Mouse (Mus musculus) heart, embryonic 14.5 days (tissue): Measurements from ENCODE around the gene Akap1. TPM values are rescaled to one million over a fixed set of nuclear protein-coding genes. Genes with fewer than 3 reads are reported as not detected.

Source experiments
- ATAC-seq: fragments of 200-750 bp; cut with Nextera tagmentation; 2 replicates; pipeline ENCODE4 v1.8.0; 2017; ENCODE audit warnings: low read depth, moderate TSS enrichment; ENCODE audit not compliant: insufficient number of reproducible peaks, insufficient read depth, low FRiP score
- H3K27ac ChIP-seq, 2 experiments: fragments of 200-500 bp in 1 of 2; fragments of 300-500 bp in 1 of 2; sonication (generic) in 1 of 2; replicated peaks in 1 of 2; 2 replicates each; pipeline ENCODE4 v1.5.1; 2012 to 2014; ENCODE audit warnings: low read depth in 2 of 2, low read length in 2 of 2, control low read depth in 1 of 2, mild to moderate bottlenecking in 1 of 2, mixed read lengths in 1 of 2; ENCODE audit not compliant: control insufficient read depth in 1 of 2, insufficient read depth in 1 of 2
- H3K27me3 ChIP-seq: fragments of 300-500 bp; sonication (generic); 2 replicates; pipeline ENCODE4 v1.6.1; 2014; ENCODE audit warnings: mild to moderate bottlenecking, low read length, control low read depth; ENCODE audit not compliant: control insufficient read depth, insufficient read depth
- H3K36me3 ChIP-seq: fragments of 300-500 bp; sonication (generic); 2 replicates; pipeline ENCODE4 v1.6.1; 2014; ENCODE audit warnings: mild to moderate bottlenecking, control low read depth, low read length, mixed read lengths; ENCODE audit not compliant: control insufficient read depth, insufficient read depth
- H3K4me1 ChIP-seq, 2 experiments: fragments of 200-500 bp in 1 of 2; fragments of 300-500 bp in 1 of 2; sonication (generic) in 1 of 2; 2 replicates each; pipeline ENCODE4 v1.6.1; 2012 to 2014; ENCODE audit warnings: low read length in 2 of 2, control low read depth in 1 of 2, mixed read lengths in 1 of 2; ENCODE audit not compliant: control insufficient read depth in 2 of 2, insufficient read depth in 2 of 2
- H3K4me2 ChIP-seq: fragments of 300-500 bp; sonication (generic); 2 replicates; pipeline ENCODE4 v1.6.1; 2014; ENCODE audit warnings: mild to moderate bottlenecking, low read length
- H3K4me3 ChIP-seq, 2 experiments: fragments of 200-500 bp in 1 of 2; fragments of 300-500 bp in 1 of 2; sonication (generic) in 1 of 2; 2 replicates each; pipeline ENCODE4 v1.5.1; 2012 to 2014; ENCODE audit warnings: low read length in 2 of 2, mild to moderate bottlenecking in 2 of 2, control low read depth in 1 of 2, low read depth in 1 of 2, moderate library complexity in 1 of 2; ENCODE audit not compliant: control insufficient read depth in 1 of 2, insufficient read depth in 1 of 2
- H3K9ac ChIP-seq: fragments of 300-500 bp; sonication (generic); 2 replicates; pipeline ENCODE4 v1.6.1; 2014; ENCODE audit warnings: mild to moderate bottlenecking, low read length
- H3K9me3 ChIP-seq: fragments of 300-500 bp; sonication (generic); 2 replicates; pipeline ENCODE4 v1.6.1; 2016; ENCODE audit warnings: low read length, control low read depth; ENCODE audit not compliant: control insufficient read depth
- WGBS: fragments of 180-500 bp; shearing (Covaris S2); extraction: QIAGEN DNeasy Blood & Tissue Kit; methylation state at CpG from one replicate; pipeline ENCODE4 v1.1.7; 2014; 5-methylcytosine and 5-hydroxymethylcytosine counted together
- polyA plus RNA-seq: library from polyadenylated mRNA; unstranded; fragments of >200 nt; fragmentation: Nextera tagmentation; extraction: Ambion mirVana; gene quantifications from 2 replicates; pipeline ENCODE4 v1.2.1, GENCODE M21; 2014

The Akap1 gene
- 40.5 and 42.0 TPM in 2 replicates for polyA plus RNA-seq

DNA sequence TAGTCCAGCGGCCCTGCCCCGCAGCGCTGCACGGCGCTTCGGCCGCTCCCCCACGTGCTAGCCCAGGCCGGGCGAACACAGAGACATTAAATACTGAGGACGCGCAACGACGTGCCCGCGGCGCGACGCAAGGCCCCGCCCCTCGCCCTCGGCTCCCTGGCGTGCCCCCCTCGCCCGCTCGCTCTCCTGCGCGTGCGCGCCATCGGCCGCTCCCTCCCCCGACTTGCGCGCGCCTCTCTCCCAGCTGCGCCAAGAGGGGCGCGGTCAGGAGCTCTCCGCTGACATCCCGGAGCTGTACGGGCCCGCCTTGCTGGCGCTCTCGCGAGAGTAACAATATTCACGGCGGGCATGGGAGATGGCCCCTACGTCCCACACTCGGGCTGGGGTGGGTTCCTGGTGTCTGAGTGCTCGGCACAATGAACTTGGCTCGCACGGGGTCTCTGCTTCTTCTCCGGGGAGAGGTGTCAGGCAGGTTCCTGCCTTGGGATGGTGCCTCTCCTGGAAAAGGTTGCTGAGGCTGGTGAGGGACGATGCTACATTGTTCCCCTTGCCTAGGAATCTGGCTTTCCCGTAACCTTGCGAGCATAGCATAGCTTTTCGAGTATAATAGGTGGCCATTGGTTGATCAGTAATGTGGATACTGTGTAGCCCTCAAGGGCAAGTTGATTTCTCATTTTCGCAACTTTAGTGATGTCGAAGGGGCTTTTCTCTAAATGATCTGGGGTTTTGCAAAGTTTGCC, at the start of gene Akap1:
Gene Akap1 (minus strand): TSS at position 129 of the 740 bp plus-strand sequence.
- H3K27me3 ChIP-seq = no peaks in the 10 kb centered on the region
- no peaks in the 10 kb centered on the region for H3K36me3 ChIP-seq
- peak within 1 kb of the TSS; percentile 93 for H3K9ac ChIP-seq
- peak within 1 kb of the TSS; percentile 77 to 87 for H3K4me3 ChIP-seq
- peak within 1 kb of the TSS; percentile 90 to 95 for H3K27ac ChIP-seq
- H3K9me3 ChIP-seq = no peaks in the 10 kb centered on the region
- peak within 1 kb of the TSS; percentile 94 for H3K4me2 ChIP-seq
- WGBS = 2% methylated on average over 52 of the region's 60 CpGs
- peak; percentile 94 for ATAC-seq
- H3K4me1 ChIP-seq = peaks cover 8 to 28% of the 10 kb centered on the region in 2 experiments

GRCm38 (mm10) chr11:88909388-88910036, 45.1 kb upstream of the Akap1 start:
- H3K4me2 ChIP-seq = peak overlapping the region; percentile 39; the same call in 1 of the 2 replicates
- H3K27ac ChIP-seq = peak overlapping the region; percentile 81 to 82

DNA sequence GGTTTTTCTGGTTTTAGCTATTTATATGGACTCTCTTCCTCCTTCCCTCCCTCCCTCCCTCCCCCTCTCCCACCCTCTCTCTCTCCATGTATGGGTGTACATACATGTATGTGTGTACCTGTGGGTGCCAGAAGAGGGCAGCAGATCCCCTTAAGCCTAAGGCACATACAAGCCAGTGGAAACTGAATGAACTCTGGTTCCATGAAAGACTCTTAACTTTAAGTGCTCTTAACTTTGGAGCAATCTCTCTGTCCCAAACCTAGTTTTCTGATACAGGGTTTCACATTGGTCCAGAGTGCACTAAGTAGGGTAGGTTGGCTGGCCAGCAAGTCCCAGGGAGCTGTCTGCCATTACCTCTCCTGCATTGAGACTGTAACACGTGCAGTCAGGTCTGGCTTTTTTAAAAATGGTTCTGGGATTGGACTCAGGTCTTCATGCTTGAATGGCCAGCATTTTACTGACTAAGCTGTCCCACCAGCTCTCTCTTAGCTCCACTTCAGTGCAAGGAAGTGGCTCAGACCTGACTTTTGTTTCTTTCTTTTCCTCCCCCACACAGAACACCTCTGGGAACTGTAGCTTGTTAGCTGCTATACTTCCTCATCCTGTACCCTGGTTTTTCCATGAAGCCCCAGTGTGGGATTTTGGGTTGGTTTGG, 44.3 kb upstream of the Akap1 start:
- Histone ChIP-seq H3K4me2 (no peak overlapping the region), H3K27ac (0 out of 4 replicates have a peak overlapping the region, but pooled peaks of 1 of the 2 experiments have one; percentile 82), H3K4me3 (no peak overlapping the region), H3K9me3 (no peaks in the 10 kb centered on the region), H3K27me3 (no peaks in the 10 kb centered on the region), H3K36me3 (no peaks in the 10 kb centered on the region), H3K9ac (no peak overlapping the region), H3K4me1 (peaks cover 4 to 6% of the 10 kb centered on the region in 2 experiments; a peak in 3 of 4 replicates)
- ATAC-seq = no peak
- 90% methylated on average over 1 of the region's 1 CpGs for WGBS

More at GRCm38 (mm10) chr11:88909388-88910036, 45.1 kb upstream of the Akap1 start:
- no peak for ATAC-seq
- whole genome bisulfite sequencing = 58% methylated on average over 8 of the region's 8 CpGs
- Histone ChIP-seq H3K4me3 (no peak overlapping the region), H3K4me1 (peaks cover 4 to 6% of the 10 kb centered on the region in 2 experiments; a peak in 3 of 4 replicates), H3K9ac (no peak overlapping the region), H3K27me3 (no peaks in the 10 kb centered on the region), H3K9me3 (no peaks in the 10 kb centered on the region), H3K36me3 (no peaks in the 10 kb centered on the region)

GRCm38 (mm10) chr11:88907886-88908285, 43.5 kb upstream of the Akap1 start:
- Histone ChIP-seq H3K9ac (no peak overlapping the region), H3K9me3 (no peaks in the 10 kb centered on the region), H3K4me1 (peaks cover 6 to 7% of the 10 kb centered on the region in 2 experiments; a peak in 3 of 4 replicates), H3K27ac (no peak overlapping the region), H3K27me3 (no peaks in the 10 kb centered on the region), H3K4me3 (no peak overlapping the region), H3K4me2 (no peak overlapping the region), H3K36me3 (no peaks in the 10 kb centered on the region)
- ATAC-seq = no peak
- 96% methylated on average over 7 of the region's 7 CpGs for WGBS

- Histone ChIP-seq H3K4me3 (no peak overlapping the region), H3K9me3 (no peaks in the 10 kb centered on the region), H3K27me3 (no peaks in the 10 kb centered on the region), H3K4me2 (no peak overlapping the region), H3K9ac (no peak overlapping the region), H3K36me3 (no peaks in the 10 kb centered on the region), H3K27ac (0 out of 4 replicates have a peak overlapping the region, but pooled peaks of 1 of the 2 experiments have one; percentile 11), H3K4me1 (peaks cover 12 to 26% of the 10 kb centered on the region in 2 experiments)
- 15% methylated on average over 2 of the region's 2 CpGs for WGBS
- ATAC-seq = no peak
These were observed 41.2 kb upstream of the Akap1 start for GRCm38 (mm10) chr11:88905621-88906020.

GRCm38 (mm10) chr11:88904080-88904479, 39.7 kb upstream of the Akap1 start:
- Histone ChIP-seq H3K36me3 (no peaks in the 10 kb centered on the region), H3K4me3 (no peak overlapping the region), H3K27me3 (no peaks in the 10 kb centered on the region), H3K9me3 (no peaks in the 10 kb centered on the region), H3K9ac (no peak overlapping the region), H3K27ac (no peak overlapping the region), H3K4me1 (peaks cover 8 to 24% of the 10 kb centered on the region in 2 experiments), H3K4me2 (no peak overlapping the region)
- ATAC-seq = 0 out of 2 replicates have a peak, but pooled peaks have one; percentile 22
- 44% methylated on average over 2 of the region's 2 CpGs for WGBS

GRCm38 (mm10) chr11:88902762-88903161, 38.4 kb upstream of the Akap1 start:
- no peak overlapping the region for H3K27ac ChIP-seq
- ATAC-seq = no peak
- no peaks in the 10 kb centered on the region for H3K27me3 ChIP-seq
- H3K4me2 ChIP-seq = no peak overlapping the region
- no peak overlapping the region for H3K4me3 ChIP-seq
- H3K9ac ChIP-seq = no peak overlapping the region
- WGBS = 62% methylated on average over 6 of the region's 6 CpGs
- peaks cover 8 to 24% of the 10 kb centered on the region in 2 experiments for H3K4me1 ChIP-seq
- no peaks in the 10 kb centered on the region for H3K9me3 ChIP-seq
- no peaks in the 10 kb centered on the region for H3K36me3 ChIP-seq
